Mouse (Mus musculus): ENCODE data around the gene Scoc.

DNA sequence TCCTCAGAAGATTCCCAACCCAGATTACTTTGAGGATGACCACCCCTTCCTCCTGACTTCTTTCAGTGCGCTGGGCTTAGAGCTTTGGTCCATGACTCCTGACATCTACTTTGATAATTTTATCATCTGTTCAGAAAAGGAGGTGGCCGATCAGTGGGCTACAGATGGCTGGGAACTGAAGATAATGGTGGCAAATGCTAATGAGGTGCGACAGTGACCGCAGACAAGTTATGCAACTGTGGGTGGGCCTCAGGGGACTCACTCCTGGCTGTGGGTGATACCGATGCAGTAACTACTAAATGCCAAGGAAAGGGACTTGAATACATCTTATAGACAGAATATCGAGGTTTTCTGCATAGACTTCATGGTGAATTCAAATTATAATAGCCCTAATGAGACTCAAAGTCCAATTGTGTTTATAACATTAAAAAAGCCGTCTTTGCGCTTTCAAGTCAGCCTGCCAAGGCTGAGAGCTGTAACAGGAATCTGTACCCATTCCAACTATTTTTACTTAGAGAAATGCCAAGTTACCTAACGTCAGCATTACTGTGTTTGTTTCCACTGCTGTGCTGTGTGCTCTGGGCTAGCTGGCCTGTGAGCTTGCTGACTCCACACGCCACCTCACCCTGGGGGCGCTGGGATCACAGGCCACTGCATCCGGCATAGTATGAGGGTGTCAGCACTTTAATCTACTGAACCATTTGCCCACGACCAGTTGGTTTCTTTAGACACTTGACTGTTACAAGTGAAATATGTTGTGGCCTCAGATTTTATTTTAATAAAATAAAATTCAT lies 35.0 kb downstream of the Scoc start:
- TF ChIP-seq CTCF (IDR thresholded peaks at IDR 0.05; ENCODE audit: insufficient read depth, low read length) (no peak), POLR2A (IDR thresholded peaks at IDR 0.05; ENCODE audit: borderline replicate concordance, extremely low read depth, low read depth, low read length) (no peak)

All from lung, adult 2 months (tissue).